Mouse (Mus musculus) C2C12 (cell line): ENCODE data around the gene Bloc1s6.

Experiments used
- CEBPB ChIP-seq: IDR thresholded peaks from one replicate; pipeline ENCODE4 v1.6.1; 2011; ENCODE audit warnings: low read depth, mild to moderate bottlenecking, control low read depth, moderate library complexity
- CTCF ChIP-seq: IDR thresholded peaks from one replicate; pipeline ENCODE4 v1.5.1; 2011; ENCODE audit not compliant: control insufficient read depth, insufficient read depth, insufficient read length
- MAX ChIP-seq: IDR thresholded peaks from one replicate; pipeline ENCODE4 v1.6.1; 2011; ENCODE audit warnings: mild to moderate bottlenecking, control low read depth
- MYOD1 ChIP-seq: IDR thresholded peaks from one replicate; pipeline ENCODE4 v1.6.1; 2011; ENCODE audit warnings: low read depth; ENCODE audit not compliant: control insufficient read depth, insufficient read length
- MYOG ChIP-seq: IDR thresholded peaks from one replicate; pipeline ENCODE4 v1.6.1; 2011; ENCODE audit not compliant: control insufficient read depth, insufficient read length; ENCODE audit errors: extremely low read depth
- USF1 ChIP-seq: IDR thresholded peaks from one replicate; pipeline ENCODE4 v1.6.1; 2011; ENCODE audit warnings: low read depth, mild to moderate bottlenecking, control low read depth, moderate library complexity

DNA sequence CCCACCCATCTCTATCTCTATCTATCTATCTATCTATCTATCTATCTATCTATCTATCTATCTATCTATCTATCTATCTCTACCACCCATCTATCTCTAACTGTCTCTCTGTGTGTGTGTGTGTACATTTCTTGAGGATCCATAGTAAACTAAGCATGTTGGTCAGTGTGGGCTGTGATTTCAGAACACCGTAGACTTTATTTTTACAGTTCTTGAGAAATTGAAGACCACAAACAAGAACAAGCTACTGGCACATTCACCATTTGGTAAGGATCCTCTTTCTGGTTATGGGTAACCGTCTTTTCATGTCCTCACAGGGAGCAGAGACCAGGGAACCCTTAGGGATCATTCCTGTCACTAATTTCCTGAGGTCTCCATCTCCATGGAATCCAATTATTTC, 25.5 kb upstream of the Bloc1s6 start:
- TF ChIP-seq CTCF (no peak), USF1 (no peak), CEBPB (no peak), MYOG (no peak), MYOD1 (no peak), MAX (no peak)
